Comparison of ENCODE assay signal across 17 mouse cellular contexts in the genomic region with DNA sequence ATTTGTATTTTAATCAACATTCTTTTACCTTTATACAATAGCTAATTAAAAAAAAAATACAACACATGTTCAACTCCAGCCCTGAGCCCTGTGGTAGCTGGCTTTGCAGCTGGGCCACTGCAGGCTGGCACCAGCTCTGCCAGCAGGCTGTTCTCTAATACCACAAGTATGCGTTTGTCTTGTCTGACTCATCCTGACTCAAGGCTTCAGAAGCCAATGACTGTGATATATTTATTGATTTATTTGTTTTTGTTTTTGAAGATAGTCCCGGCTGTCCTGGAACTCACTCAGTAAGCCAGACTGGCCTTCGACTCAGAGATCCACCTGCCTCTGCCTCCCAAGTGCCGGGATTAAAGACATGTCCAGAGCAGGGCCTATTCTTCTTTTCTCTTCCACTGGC. TPM values are rescaled to one million over a fixed set of nuclear protein-coding genes. Genes with fewer than 3 reads are reported as not detected.
DNase-seq lines count a peak whose midpoint lies in the region; ATAC-seq and TF ChIP-seq lines count a peak whose summit lies in the region.
"Had no signal": no experiment of that assay in that cellular context is flagged by ENCODE, and none has a peak within 500 bp of the region (broad histone marks: within the 10 kb centered on the region; RNA-seq: fewer than 3 reads in every experiment).

No protein-coding gene starts in this region.

- H3ac ChIP-seq in myocyte (ENCODE audit: control insufficient read depth, insufficient read length), result no peak overlapping the region

- no peaks in the 10 kb centered on the region for H3K79me2 ChIP-seq in myocyte (ENCODE audit: control insufficient read depth, insufficient read depth)

- H3K4me3 ChIP-seq in layer of hippocampus, adult 2 months, result no peak overlapping the region
- no peak overlapping the region for H3K4me3 ChIP-seq in myocyte
- H3K4me3 ChIP-seq in hindbrain, embryonic 16.5 days (ENCODE audit: low read length), result no peak overlapping the region
- H3K4me3 ChIP-seq: forebrain, embryonic 13.5 days; heart, embryonic 10.5 days; hindbrain, embryonic 15.5 days; midbrain, embryonic 12.5 days; neural tube, embryonic 13.5 days had no signal

- no peaks in the 10 kb centered on the region for H3K4me1 ChIP-seq in hindbrain, embryonic 16.5 days (ENCODE audit: control insufficient read depth, insufficient read depth, low read depth, low read length)
- H3K4me1 ChIP-seq: forebrain, embryonic 13.5 days; heart, embryonic 10.5 days; hindbrain, embryonic 15.5 days; midbrain, embryonic 12.5 days; neural tube, embryonic 13.5 days had no signal

- H3K27me3 ChIP-seq in myocyte (ENCODE audit: control insufficient read depth, insufficient read depth, insufficient read length), result no peaks in the 10 kb centered on the region
- no peaks in the 10 kb centered on the region for H3K27me3 ChIP-seq in hindbrain, embryonic 16.5 days (replicated peaks; ENCODE audit: control insufficient read depth, insufficient read depth, low read length)
- H3K27me3 ChIP-seq: CH12.LX; forebrain, embryonic 13.5 days; hindbrain, embryonic 15.5 days; midbrain, embryonic 12.5 days; neural tube, embryonic 13.5 days had no signal

- peak; percentile 45 for TF ChIP-seq CTCF in layer of hippocampus, adult 2 months (conservative IDR thresholded peaks at IDR 0.05)

- no peak for ATAC-seq in hindbrain, embryonic 16.5 days
- ATAC-seq: forebrain, embryonic 13.5 days; intestine, embryonic 16.5 days; lung, postnatal 0 days had no signal

- no peak overlapping the region for H3K27ac ChIP-seq in layer of hippocampus, adult 2 months
- no peak overlapping the region for H3K27ac ChIP-seq in hindbrain, embryonic 16.5 days (ENCODE audit: low read depth, low read length)
- H3K27ac ChIP-seq: forebrain, embryonic 13.5 days; heart, embryonic 10.5 days; hindbrain, embryonic 15.5 days; midbrain, embryonic 12.5 days; neural tube, embryonic 13.5 days had no signal

- peak overlapping the region; percentile 49 for H3K4me2 ChIP-seq in myocyte (ENCODE audit: low read depth)
- H3K4me2 ChIP-seq in hindbrain, embryonic 16.5 days (ENCODE audit: low read length), result no peak overlapping the region
- H3K4me2 ChIP-seq: forebrain, embryonic 13.5 days; hindbrain, embryonic 15.5 days; midbrain, embryonic 12.5 days; neural tube, embryonic 13.5 days had no signal

- no peak for TF ChIP-seq POLR2A in myocyte (IDR thresholded peaks at IDR 0.05; ENCODE audit: insufficient read length, low read depth)

- 93% methylated on average over 4 of the region's 4 CpGs for WGBS in hindbrain, embryonic 16.5 days

- no peak for DNase-seq in layer of hippocampus, adult 2 months (ENCODE audit: low spot score in 2 of 2)
- no peak for DNase-seq in layer of hippocampus, postnatal 36 days
- DNase-seq in MN1 (ENCODE audit: low spot score), result peak; percentile 61
- peak; percentile 69 for DNase-seq in adrenal gland, adult 8-10 months
- no peak for DNase-seq in kidney, postnatal 14 days
- no peak for DNase-seq in right cerebral cortex, postnatal 25 days
- DNase-seq: right cerebral cortex, postnatal 14 days had no signal

- H3K9ac ChIP-seq in hindbrain, embryonic 16.5 days (ENCODE audit: low read depth, low read length), result no peak overlapping the region
- H3K9ac ChIP-seq: forebrain, embryonic 13.5 days; hindbrain, embryonic 15.5 days; midbrain, embryonic 12.5 days; neural tube, embryonic 13.5 days had no signal

- H3K9me3 ChIP-seq in hindbrain, embryonic 16.5 days (ENCODE audit: control insufficient read depth, low read length), result no peaks in the 10 kb centered on the region
- H3K9me3 ChIP-seq: forebrain, embryonic 13.5 days; heart, embryonic 10.5 days; hindbrain, embryonic 15.5 days; midbrain, embryonic 12.5 days; neural tube, embryonic 13.5 days had no signal

- H3K36me3 ChIP-seq in myocyte (ENCODE audit: control insufficient read depth, insufficient read depth), result peaks cover 17% of the 10 kb centered on the region
- H3K36me3 ChIP-seq in hindbrain, embryonic 16.5 days (ENCODE audit: control insufficient read depth, insufficient read depth, low read length), result peaks cover 43% of the 10 kb centered on the region

TF ChIP-seq in myocyte, 11 proteins besides CTCF, POLR2A, EP300 and RAD21:
- TF ChIP-seq MYOD1 (IDR thresholded peaks at IDR 0.05; ENCODE audit: control insufficient read depth in 1 of 3, insufficient read length in 2 of 3, low read depth in 2 of 3) (peak in 2 of 3 experiments; percentile 55 to 72), USF1 (IDR thresholded peaks at IDR 0.05; ENCODE audit: low read depth) (no peak), E2F4 (IDR thresholded peaks at IDR 0.05; ENCODE audit: insufficient read depth) (no peak), CEBPB (IDR thresholded peaks at IDR 0.05; ENCODE audit: insufficient read depth, poor library complexity, severe bottlenecking) (no peak), POLR2AphosphoS2 (IDR thresholded peaks at IDR 0.05; ENCODE audit: insufficient read length, low read depth) (no peak), MAX (IDR thresholded peaks at IDR 0.05; ENCODE audit: low read depth) (no peak), TCF3 (IDR thresholded peaks at IDR 0.05; ENCODE audit: insufficient read length, low read depth) (peak; percentile 54), TCF12 (IDR thresholded peaks at IDR 0.05; ENCODE audit: insufficient read depth, poor library complexity, severe bottlenecking) (peak; percentile 81), MYOG (IDR thresholded peaks at IDR 0.05; ENCODE audit: control insufficient read depth in 1 of 3, insufficient read depth in 1 of 3, insufficient read length in 2 of 3, low read depth in 2 of 3) (peak; percentile 43 to 73 (median 54)), REST (IDR thresholded peaks at IDR 0.05; ENCODE audit: insufficient read depth, insufficient read length) (no peak), SRF (IDR thresholded peaks at IDR 0.05; ENCODE audit: control insufficient read depth, insufficient read length, low read depth) (no peak)

RNA-seq across cellular contexts. Expression of gene Map1lc3a, which starts 17.8 kb away (rescaled TPM):
- total RNA-seq in layer of hippocampus, adult 2 months (2021), result 100 to 1,000 TPM; 215 to 248 TPM
- total RNA-seq in layer of hippocampus, postnatal 36 days (2021), result 100 to 1,000 TPM; 229 to 254 TPM
- 100 to 1,000 TPM; 298 to 859 (median 554) TPM for total RNA-seq in adrenal gland, adult 8-10 months (2022)
- polyA plus RNA-seq in myocyte (2012; fragmentation: generic; extraction: Trizol), result 413 TPM
- polyA plus RNA-seq in hindbrain, embryonic 16.5 days (2015; fragmentation: Nextera tagmentation; extraction: Ambion mirVana), result 693 and 772 TPM in 2 replicates

RNA-seq across cellular contexts. Expression of gene Dynlrb1, which starts 57.6 kb away (rescaled TPM):
- total RNA-seq in layer of hippocampus, adult 2 months (2021), result 100 to 1,000 TPM; 283 to 297 TPM
- total RNA-seq in layer of hippocampus, postnatal 36 days (2021), result 100 to 1,000 TPM; 288 to 301 TPM
- 100 to 1,000 TPM; 209 to 378 (median 290) TPM for total RNA-seq in adrenal gland, adult 8-10 months (2022)
- 418 TPM for polyA plus RNA-seq in myocyte (2012; fragmentation: generic; extraction: Trizol)
- 746 and 788 TPM in 2 replicates for polyA plus RNA-seq in hindbrain, embryonic 16.5 days (2015; fragmentation: Nextera tagmentation; extraction: Ambion mirVana)

Comparison
In these comparisons a context has a peak if more than half of its experiments do, and no peak if none do; other contexts are left out.
1. DNase-seq: peak in MN1 (single experiment) and adrenal gland, adult 8-10 months (single experiment); none in layer of hippocampus, adult 2 months (0 of 2), layer of hippocampus, postnatal 36 days (0 of 2), kidney, postnatal 14 days (single experiment) and right cerebral cortex, postnatal 25 days (single experiment).